Mouse (Mus musculus) MEL-GATA-1-ER (cell line): ENCODE data around the gene Cyp3a41b.
"Not testable (repeated sequence)": the region's sequence is repeated elsewhere in the genome, so short reads cannot be mapped to it uniquely, and the experiment has no call there.

Experiments used
- DNase-seq: peaks from one replicate; pipeline ENCODE4 v3.0.0-alpha.2; 2012; ENCODE audit warnings: low read depth; ENCODE audit errors: extremely low read depth

Cyp3a41b gene

GRCm38 (mm10) chr5:145584630-145585029 lies at the start of gene Cyp3a41b:
Gene Cyp3a41b (minus strand): TSS chr5:145584730.
- not testable (repeated sequence) for DNase-seq

GRCm38 (mm10) chr5:145632286-145632685 lies 47.8 kb upstream of the Cyp3a41b start:
- DNase-seq: not testable (repeated sequence)

GRCm38 (mm10) chr5:145604891-145605290 lies 20.4 kb upstream of the Cyp3a41b start:
- not testable (repeated sequence) for DNase-seq

GRCm38 (mm10) chr5:145597851-145598250 lies 13.3 kb upstream of the Cyp3a41b start:
- DNase-seq: not testable (repeated sequence)

GRCm38 (mm10) chr5:145577321-145577720 lies 7.2 kb downstream of the Cyp3a41b start:
- not testable (repeated sequence) for DNase-seq

GRCm38 (mm10) chr5:145575660-145576059 lies 8.9 kb downstream of the Cyp3a41b start:
- not testable (repeated sequence) for DNase-seq

- DNase-seq: not testable (repeated sequence)
Observed at GRCm38 (mm10) chr5:145571922-145572321, 12.6 kb downstream of the Cyp3a41b start.
